Mouse (Mus musculus) lung, postnatal 4 days (tissue): Measurements from ENCODE around the gene App.
A peak's percentile ranks its signal among the peaks of the same experiment; 100 is the strongest.

Source experiments
- DNase-seq, 2 experiments: peaks; one replicate each; pipeline ENCODE4 v3.0.0; 2021

Gene App

GRCm38 (mm10) chr16:85173373-85174081 lies at the start of gene App:
Gene App, minus strand, starts transcription at chr16:85173766.
- DNase-seq = peak; percentile 92 to 95

- DNase-seq = peak in 1 of 2 experiments; percentile 20
Observed at GRCm38 (mm10) chr16:85215846-85216245, 42.3 kb upstream of the App start.

DNA sequence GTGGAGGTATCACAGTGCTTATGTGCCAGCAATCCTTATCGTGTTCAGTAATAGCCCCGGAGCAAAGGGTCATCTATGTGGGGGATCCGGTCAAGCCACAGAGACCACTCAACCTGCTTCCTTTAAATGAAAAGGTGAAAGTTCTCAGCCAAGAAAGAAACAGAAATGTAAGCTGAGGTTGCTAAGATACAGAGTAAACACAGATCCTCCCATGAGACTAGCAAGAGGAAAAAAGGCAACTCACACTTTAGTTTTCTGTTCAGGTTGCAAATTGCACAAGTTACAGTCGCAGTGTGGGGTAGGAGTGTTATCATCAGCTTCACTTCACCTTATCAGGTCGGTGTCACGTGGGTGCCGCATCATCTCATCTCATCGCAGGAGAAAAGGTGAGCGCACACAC lies 41.6 kb upstream of the App start:
- no peak for DNase-seq

DNA sequence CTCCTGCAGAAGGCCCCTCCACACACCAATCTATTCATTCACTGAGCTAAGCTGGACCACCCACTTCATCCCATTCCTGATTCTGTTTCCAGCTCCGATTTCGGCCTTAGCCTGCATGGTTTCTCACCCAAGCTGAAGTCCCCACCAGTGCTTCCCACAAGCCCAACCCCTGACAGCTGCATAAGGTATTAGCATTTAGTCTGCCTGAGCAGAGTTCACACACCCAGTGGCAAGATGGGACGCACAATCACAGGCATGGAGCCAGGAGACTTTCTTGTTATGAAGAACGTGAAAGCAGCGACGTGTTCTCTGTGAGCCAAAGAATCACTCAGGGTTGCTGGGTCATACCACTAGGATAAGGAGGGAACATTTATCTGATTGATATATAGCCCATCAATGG lies 22.1 kb upstream of the App start:
- DNase-seq = peak in 1 of 2 experiments; percentile 23

GRCm38 (mm10) chr16:85195167-85195566 lies 21.6 kb upstream of the App start:
- DNase-seq = no peak

DNA sequence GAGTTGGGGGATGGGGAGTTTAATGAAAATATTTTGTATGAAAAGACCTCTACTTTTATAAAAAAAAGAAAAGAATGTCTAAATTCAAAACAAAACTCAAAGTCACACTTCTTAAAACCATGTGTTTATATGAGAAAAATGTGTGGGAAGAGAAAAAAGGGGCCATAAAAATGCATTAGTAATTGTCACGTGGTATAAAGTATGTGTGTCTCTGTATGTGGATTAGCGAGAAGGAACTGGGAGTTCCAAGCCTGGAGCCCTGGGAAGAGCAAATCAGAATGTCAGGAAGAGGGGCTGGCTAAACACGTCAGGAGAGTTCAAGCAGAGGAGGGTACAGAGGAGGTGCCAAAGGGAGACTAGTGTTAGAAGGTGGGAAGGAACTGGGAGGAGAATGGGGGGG lies 7.9 kb upstream of the App start:
- no peak for DNase-seq

DNA sequence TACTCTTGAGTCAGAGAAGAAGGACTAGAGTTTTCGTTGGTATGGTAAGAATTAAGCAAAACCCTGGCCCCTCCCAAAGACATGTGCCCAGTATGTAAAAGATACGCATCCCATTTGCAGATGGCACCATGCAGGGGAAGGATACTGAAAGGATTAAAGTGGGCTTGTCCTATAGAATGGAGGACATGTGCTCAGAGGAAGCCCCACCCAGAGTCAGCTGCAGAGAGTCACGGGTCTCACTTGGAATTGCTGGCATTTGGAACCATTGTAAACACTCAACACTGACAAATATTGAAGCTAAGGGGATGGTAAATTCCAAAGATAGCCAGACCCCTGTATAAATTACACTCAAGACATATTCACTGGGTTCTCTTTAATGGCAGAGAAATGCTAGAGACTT lies 7.1 kb upstream of the App start:
- DNase-seq = no peak

DNA sequence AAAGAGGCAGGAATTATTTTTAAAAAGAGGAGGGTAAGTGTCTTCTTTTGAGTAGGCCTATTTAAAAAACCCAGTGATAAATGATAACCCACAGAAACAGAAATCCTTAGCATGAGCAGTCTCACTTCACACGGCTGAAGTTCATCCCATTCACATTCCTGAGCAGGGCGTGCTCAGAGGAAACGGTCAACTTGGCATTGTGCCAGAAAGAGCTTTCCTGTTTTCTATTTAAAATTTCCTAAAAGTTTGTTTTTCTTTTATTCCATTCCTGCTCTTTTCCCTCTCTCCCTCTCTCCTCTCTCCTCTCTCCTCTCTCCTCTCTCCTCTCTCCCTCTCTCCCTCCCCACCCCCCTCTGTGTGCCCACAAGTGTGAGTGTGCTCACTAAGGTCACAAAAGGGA lies 3.1 kb upstream of the App start:
- DNase-seq = peak in 1 of 2 experiments; percentile 53

DNA sequence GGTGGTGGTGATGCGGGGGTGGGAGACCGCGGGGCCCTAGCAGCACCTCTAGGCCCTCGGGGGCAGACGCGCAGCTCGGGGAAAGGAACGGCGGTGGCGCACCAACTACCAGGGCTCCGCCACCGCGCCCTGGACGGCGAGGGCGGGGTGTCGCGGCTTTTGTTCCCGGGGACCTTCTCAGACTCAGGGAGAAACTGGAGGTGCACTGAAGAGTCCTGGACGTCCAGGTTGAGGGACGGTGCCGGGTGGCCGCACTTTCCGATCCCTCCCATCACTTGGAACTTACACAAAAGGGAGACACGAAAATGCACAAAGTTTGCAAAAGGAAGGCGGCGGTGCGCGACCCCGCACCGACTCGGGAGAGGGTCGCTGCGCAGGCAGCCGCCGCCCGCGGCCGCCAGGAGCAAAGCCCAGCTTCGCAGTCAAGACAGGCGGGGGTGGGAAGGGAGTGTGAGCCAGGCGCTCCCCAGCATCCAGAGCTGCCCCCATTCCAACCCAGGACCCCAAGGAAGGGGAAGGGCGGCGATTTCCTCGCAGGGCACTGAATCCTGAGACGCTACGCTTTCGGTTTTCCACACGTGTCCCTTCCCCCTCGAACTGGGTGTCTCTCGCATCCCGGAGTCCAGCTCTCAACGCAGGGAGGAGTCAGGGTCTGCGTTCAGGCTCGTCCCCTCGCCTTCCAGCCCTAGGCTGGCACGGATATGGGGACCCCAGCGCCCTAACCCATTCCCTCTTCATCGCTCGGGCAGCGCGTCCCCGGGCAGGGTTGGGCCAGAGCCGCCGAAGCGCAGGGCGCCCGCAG lies 794 bp downstream of the App start:
- peak; percentile 75 to 76 for DNase-seq

DNA sequence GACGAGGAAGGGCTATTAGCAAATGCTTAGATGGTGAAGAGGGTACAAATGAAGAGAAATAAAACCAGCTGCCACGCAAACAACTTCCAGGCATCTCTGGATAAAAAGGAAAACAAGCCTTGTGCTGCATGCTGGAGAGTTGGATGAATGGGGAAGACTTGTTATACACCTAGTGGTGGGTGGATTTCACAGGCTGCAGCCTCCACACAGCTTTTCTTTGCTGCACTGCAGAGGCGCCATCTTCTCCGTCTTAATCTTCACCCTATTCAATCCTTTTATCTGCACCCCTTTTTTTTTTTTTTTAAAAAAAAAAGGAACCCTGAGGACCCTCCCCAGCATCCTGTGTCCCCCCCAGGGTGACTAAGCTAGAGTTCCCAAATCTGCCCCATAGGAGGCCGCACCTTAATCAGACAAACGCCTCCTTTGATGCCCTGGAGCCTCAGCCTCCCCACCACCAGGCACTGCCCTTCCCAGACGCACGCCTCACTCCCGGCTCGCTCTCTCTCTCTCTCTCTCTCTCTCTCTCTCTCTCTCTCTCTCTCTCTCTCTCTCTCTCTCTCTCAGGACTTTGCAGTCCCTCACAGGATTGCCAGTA lies 1.5 kb downstream of the App start:
- peak; percentile 43 to 48 for DNase-seq

- DNase-seq = no peak
Observed at GRCm38 (mm10) chr16:85170826-85171510, 2.6 kb downstream of the App start.

DNA sequence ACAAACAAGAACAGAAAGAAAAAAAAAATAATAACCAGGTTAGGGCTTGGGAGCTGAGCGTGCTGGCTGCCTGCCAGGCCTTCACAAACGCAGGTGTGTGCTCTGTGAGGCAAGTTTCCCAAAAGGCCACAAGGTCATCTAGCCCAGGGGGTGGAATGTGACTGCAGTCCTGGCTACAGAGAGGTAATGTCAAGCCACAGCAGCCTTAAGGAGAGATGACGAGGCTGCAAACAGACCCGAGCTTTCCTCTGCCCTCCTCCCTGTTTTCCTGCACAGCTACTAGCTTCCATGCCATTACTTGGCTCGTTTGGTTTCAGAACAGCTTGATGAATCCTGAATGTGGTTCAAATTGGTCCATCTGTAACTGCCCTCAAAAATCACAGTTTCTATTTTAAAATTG lies 4.7 kb downstream of the App start:
- DNase-seq = peak; percentile 30 to 49

- DNase-seq = no peak
Observed at GRCm38 (mm10) chr16:85166205-85166604, 7.4 kb downstream of the App start.

- DNase-seq = no peak
Observed at GRCm38 (mm10) chr16:85165631-85166030, 7.9 kb downstream of the App start.

- no peak for DNase-seq
Observed at GRCm38 (mm10) chr16:85165177-85165576, 8.4 kb downstream of the App start.

- DNase-seq = no peak
Observed at GRCm38 (mm10) chr16:85162779-85163178, 10.8 kb downstream of the App start.

GRCm38 (mm10) chr16:85160140-85160539 lies 13.4 kb downstream of the App start:
- peak in 1 of 2 experiments; percentile 30 for DNase-seq

GRCm38 (mm10) chr16:85157796-85158546 lies 15.6 kb downstream of the App start:
- no peak for DNase-seq

DNA sequence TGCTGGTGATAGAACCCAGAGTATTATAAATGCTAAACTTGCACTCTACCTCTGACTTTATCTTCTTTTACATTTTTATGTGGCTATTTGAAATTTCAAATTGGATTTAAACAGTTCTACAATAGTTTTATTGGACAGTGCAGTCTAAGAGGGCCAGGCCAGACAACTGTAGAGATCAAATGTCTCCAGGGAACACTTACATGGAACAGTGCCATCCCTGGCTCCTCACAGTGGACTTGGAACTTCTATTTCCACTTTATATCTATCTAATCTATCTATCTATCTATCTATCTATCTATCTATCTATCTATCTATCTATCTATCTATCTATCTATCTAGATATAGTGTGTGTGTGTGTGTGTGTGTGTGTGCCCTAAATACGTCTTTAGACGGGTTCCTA lies 16.4 kb downstream of the App start:
- DNase-seq = no peak

DNA sequence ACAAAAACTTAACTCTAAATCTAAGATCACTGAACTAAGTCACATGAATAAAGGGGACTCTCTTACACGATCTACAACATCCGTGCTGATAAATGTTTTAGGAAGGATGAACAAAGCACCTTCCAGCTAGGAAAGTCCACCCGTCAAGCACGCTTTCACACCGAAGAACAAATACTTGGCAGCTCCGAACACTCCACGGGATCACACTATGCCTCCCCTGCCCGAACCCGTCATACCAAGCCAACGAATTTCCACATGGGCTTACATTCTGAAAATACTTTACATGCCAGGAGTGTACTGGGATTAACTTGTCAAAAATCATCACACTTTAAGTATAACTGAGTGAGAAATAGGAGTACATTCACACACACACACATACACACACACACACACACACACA lies 17.7 kb downstream of the App start:
- DNase-seq = peak in 1 of 2 experiments; percentile 31

DNA sequence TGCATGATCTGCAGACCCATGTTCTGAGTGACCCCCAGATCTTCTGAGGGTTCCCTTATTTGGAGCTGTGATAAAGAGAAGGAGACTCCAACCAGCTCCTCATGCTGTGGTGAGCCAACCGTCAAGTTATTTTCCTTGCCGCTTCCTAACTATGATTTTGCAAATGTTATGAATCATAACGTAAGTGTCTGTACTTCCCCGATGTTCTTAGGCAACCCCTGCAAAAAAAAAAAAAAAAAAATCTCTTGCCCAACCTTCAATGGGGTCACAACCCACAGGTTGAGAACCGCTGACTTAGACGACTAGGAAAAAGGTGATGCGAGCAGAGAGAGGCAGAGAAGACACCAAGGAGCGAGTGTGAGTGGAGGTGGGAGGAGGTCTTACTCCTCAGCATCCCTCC lies 21.1 kb downstream of the App start:
- no peak for DNase-seq

DNA sequence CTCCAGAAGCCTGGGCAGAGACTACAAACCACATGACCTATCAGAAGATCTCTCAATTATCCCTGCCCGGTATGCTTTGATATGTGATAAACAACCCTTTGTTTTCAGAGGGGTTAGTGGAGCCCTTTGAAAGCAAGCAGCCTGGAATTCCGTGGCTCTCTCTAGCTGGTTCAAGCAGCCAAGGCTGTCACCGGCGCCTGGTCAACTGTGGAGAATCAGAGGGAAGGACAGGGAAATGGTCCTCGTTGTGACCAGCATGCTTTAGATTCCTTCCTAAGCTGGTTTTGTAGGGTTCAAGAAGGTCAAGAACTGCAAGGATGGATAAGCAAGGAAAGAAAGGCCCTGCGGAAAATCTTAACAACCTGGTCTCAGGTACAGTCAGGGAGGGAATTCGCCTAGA lies 21.9 kb downstream of the App start:
- no peak for DNase-seq

DNA sequence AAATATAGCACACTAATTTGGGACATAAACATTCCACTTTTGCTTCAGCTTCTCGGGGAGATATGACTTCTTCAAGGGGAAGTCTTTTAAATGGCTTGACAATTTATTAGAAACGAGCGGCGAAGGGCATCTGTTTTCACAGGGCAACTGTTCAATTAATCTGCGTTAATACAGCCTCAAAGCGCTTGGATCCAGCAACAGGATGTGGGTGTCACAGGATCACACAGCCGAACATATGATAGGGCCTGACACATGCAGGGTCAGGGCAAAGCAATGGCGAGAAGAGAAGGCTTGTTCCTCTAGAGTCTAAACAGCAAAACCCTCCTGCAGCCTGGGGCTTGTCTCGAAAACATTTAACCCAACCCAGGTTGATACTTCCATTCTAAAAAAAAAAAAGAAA lies 22.7 kb downstream of the App start:
- no peak for DNase-seq
